Mouse (Mus musculus) kidney, adult 9 months (tissue): ENCODE data around the gene Babam1.
"Not testable (repeated sequence)": the region's sequence is repeated elsewhere in the genome, so short reads cannot be mapped to it uniquely, and the experiment has no call there.

Experiments used
- DNase-seq: peaks from one replicate; pipeline ENCODE4 v3.0.0; 2022

Gene Babam1

GRCm38 (mm10) chr8:71408231-71408630, 11.6 kb downstream of the Babam1 start:
- DNase-seq, result no peak

GRCm38 (mm10) chr8:71411535-71412273, 15.0 kb downstream of the Babam1 start:
- DNase-seq, result no peak

DNA sequence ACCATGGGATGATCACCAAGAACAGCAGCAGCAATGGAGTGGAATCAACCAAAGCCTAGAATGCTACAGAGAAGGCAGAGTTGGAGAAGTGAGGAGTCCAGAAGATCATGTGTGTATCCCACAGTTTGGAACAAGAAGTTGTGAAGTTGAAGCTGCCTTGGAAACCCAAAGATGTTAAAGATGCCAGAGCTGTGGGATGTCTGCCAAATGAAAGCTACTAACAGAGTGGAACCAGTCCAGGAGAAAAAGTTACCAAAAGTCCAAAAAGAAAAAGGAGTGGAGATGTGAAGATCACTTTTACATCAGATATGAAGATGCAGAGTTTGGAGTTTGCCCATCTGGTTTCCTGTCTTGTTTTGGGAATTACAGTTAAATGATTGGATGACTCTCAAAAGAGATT, 25.5 kb downstream of the Babam1 start:
- DNase-seq, result no peak

DNA sequence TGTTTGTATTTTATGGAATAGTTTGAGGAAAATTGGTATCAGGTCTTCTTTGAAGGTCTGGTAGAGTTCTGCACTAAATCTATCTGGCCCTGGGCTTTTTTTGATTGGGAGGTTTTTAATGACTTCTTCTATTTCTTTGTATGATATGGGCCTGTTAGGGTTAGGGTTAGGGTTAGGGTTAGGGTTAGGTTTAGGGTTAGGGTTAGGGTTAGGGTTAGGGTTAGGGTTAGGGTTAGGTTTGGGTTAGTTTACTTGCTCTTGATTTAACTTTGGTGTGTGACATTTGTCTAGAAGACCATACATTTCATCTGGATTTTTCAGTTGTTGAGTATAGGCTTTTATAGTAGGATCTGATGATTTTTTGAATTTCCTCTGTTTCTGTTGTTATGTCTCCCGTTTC, 36.3 kb downstream of the Babam1 start:
- DNase-seq, result not testable (repeated sequence)

- DNase-seq, result no peak
Measured at GRCm38 (mm10) chr8:71437041-71437440, 40.4 kb downstream of the Babam1 start.

DNA sequence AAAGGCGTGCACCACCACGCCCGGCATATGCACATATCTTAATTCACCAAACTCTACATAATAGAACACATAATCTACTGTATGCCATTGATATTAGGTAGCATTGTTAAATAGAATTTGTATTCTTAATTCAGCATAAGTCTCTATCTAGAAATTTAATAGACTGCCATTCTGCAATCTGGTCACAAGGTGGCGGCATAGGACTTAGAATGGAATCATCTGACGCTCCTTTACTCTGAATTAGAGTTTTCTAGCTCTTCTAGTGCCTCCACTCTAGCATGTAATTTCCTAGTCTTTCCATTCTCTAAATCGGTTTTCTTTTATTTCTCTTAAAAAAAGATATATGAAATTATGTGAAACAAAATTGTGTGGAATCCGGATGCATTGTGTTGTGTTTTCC, 44.7 kb downstream of the Babam1 start:
- peak; percentile 48 for DNase-seq

GRCm38 (mm10) chr8:71445096-71445495, 48.4 kb downstream of the Babam1 start:
- DNase-seq, result no peak

DNA sequence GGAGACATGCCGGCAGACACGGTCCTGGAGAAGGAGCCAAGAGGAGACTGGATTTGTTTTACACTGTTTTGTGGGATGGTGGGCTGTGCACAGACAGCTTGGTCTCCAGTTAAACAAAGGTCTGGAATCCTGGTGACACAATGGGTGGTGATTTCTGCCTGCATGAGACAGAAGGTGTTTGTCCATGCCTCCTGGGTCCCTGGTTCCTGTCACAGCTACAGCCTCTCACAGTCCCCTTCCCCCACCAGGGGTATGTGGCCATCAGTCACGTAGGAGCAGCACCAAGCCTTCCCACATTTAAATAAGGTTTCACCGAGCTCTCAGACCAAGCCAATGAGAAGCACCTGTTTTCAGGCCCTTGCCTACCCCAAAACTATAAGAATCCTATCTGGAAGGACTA, 54.7 kb downstream of the Babam1 start:
- no peak for DNase-seq

GRCm38 (mm10) chr8:71451777-71452176, 55.1 kb downstream of the Babam1 start:
- no peak for DNase-seq

- DNase-seq, result no peak
Measured at GRCm38 (mm10) chr8:71452669-71453068, 56.0 kb downstream of the Babam1 start.
